Mouse (Mus musculus) forebrain, embryonic 14.5 days (tissue): Measurements from ENCODE around the gene Prok1. TPM values are rescaled to one million over a fixed set of nuclear protein-coding genes. Genes with fewer than 3 reads are reported as not detected.

ENCODE experiments used
- ATAC-seq: fragments of 200-750 bp; cut with Nextera tagmentation; 2 replicates; pipeline ENCODE4 v1.8.0; 2017; ENCODE audit warnings: mild to moderate bottlenecking, moderate library complexity
- DNase-seq: peaks from one replicate; pipeline ENCODE4 v3.0.0-alpha.2; 2015; ENCODE audit warnings: low spot score
- H3K27ac ChIP-seq: fragments of 300-500 bp; sonication (generic); 2 replicates; pipeline ENCODE4 v1.5.1; 2014; ENCODE audit warnings: low read depth, mild to moderate bottlenecking, control low read depth, low read length, moderate library complexity
- H3K27me3 ChIP-seq: fragments of 300-500 bp; sonication (generic); replicated peaks from 2 replicates; pipeline ENCODE4 v1.6.1; 2014; ENCODE audit warnings: low read length, control low read depth, mixed read lengths; ENCODE audit not compliant: control insufficient read depth, insufficient read depth
- H3K36me3 ChIP-seq: fragments of 300-500 bp; sonication (generic); 2 replicates; pipeline ENCODE4 v1.6.1; 2014; ENCODE audit warnings: low read length, control low read depth; ENCODE audit not compliant: control insufficient read depth, insufficient read depth
- H3K4me1 ChIP-seq: fragments of 300-500 bp; sonication (generic); 2 replicates; pipeline ENCODE4 v1.6.1; 2014; ENCODE audit warnings: antibody characterized with exemption, low read length, control low read depth; ENCODE audit not compliant: control insufficient read depth, insufficient read depth
- H3K4me2 ChIP-seq: fragments of 300-500 bp; sonication (generic); 2 replicates; pipeline ENCODE4 v1.6.1; 2014; ENCODE audit warnings: mild to moderate bottlenecking, control low read depth, low read length
- H3K4me3 ChIP-seq: fragments of 300-500 bp; sonication (generic); 2 replicates; pipeline ENCODE4 v1.5.1; 2014; ENCODE audit warnings: low read depth, low read length, control low read depth
- H3K9ac ChIP-seq: fragments of 300-500 bp; sonication (generic); 2 replicates; pipeline ENCODE4 v1.6.1; 2014; ENCODE audit warnings: mild to moderate bottlenecking, low read length, control low read depth, moderate library complexity
- H3K9me3 ChIP-seq: fragments of 300-500 bp; sonication (generic); replicated peaks from 2 replicates; pipeline ENCODE4 v1.6.1; 2016; ENCODE audit warnings: low read length, control low read depth, mixed read lengths; ENCODE audit not compliant: control insufficient read depth
- WGBS: fragments of 180-500 bp; shearing (Covaris S2); extraction: QIAGEN DNeasy Blood & Tissue Kit; methylation state at CpG from one replicate; pipeline ENCODE4 v1.1.7; 2014; 5-methylcytosine and 5-hydroxymethylcytosine counted together
- polyA plus RNA-seq: library from polyadenylated mRNA; unstranded; fragments of >200 nt; fragmentation: Nextera tagmentation; extraction: Ambion mirVana; gene quantifications from 2 replicates; pipeline ENCODE4 v1.2.1, GENCODE M21; 2014

Gene Prok1
- not detected in 2 replicates for polyA plus RNA-seq

GRCm38 (mm10) chr3:107239607-107240006 is at the start of gene Prok1:
Gene Prok1, minus strand, starts transcription at chr3:107239707.
- no peak within 1 kb of the TSS for H3K9ac ChIP-seq
- no peak within 1 kb of the TSS for H3K27ac ChIP-seq
- peaks cover 10% of the 10 kb centered on the region for H3K4me1 ChIP-seq
- DNase-seq (no peak), ATAC-seq (no peak)
- no peak within 1 kb of the TSS for H3K4me3 ChIP-seq
- no peaks in the 10 kb centered on the region for H3K27me3 ChIP-seq
- H3K9me3 ChIP-seq = no peaks in the 10 kb centered on the region
- H3K36me3 ChIP-seq = no peaks in the 10 kb centered on the region
- WGBS = 92% methylated on average over 9 of the region's 9 CpGs
- H3K4me2 ChIP-seq = no peak within 1 kb of the TSS

GRCm38 (mm10) chr3:107287346-107287745 is 47.8 kb upstream of the Prok1 start:
- no peak for ATAC-seq
- Histone ChIP-seq H3K4me1 (no peaks in the 10 kb centered on the region), H3K27me3 (no peaks in the 10 kb centered on the region), H3K27ac (no peak overlapping the region), H3K9ac (no peak overlapping the region), H3K4me2 (no peak overlapping the region), H3K9me3 (no peaks in the 10 kb centered on the region), H3K4me3 (no peak overlapping the region), H3K36me3 (peaks cover 18% of the 10 kb centered on the region)
- no peak for DNase-seq

- no peak overlapping the region for H3K9ac ChIP-seq
- DNase-seq (no peak), ATAC-seq (no peak)
- H3K27ac ChIP-seq = no peak overlapping the region
- H3K4me1 ChIP-seq = no peaks in the 10 kb centered on the region
- H3K9me3 ChIP-seq = no peaks in the 10 kb centered on the region
- no peak overlapping the region for H3K4me2 ChIP-seq
- no peaks in the 10 kb centered on the region for H3K27me3 ChIP-seq
- H3K4me3 ChIP-seq = no peak overlapping the region
- H3K36me3 ChIP-seq = peaks cover 21% of the 10 kb centered on the region
- WGBS = 84% methylated on average over 2 of the region's 2 CpGs
Measured at GRCm38 (mm10) chr3:107286123-107286522, 46.6 kb upstream of the Prok1 start.

GRCm38 (mm10) chr3:107278479-107279269 is 39.2 kb upstream of the Prok1 start, which contains the start of gene Lamtor5:
Gene Lamtor5, plus strand, starts transcription at chr3:107278858.
- Histone ChIP-seq H3K4me1 (peaks cover 10% of the 10 kb centered on the region), H3K4me2 (peak within 1 kb of the TSS; percentile 79), H3K9me3 (no peaks in the 10 kb centered on the region), H3K27ac (no peak within 1 kb of the TSS), H3K9ac (peak within 1 kb of the TSS; percentile 78), H3K4me3 (peak within 1 kb of the TSS; percentile 75), H3K27me3 (no peaks in the 10 kb centered on the region), H3K36me3 (peaks cover 9% of the 10 kb centered on the region)
- WGBS = 3% methylated on average over 43 of the region's 43 CpGs
- DNase-seq (peak; percentile 94), ATAC-seq (peak; percentile 94)

- Histone ChIP-seq H3K4me1 (peaks cover 10% of the 10 kb centered on the region), H3K9ac (no peak overlapping the region), H3K4me2 (no peak overlapping the region), H3K9me3 (no peaks in the 10 kb centered on the region), H3K36me3 (no peaks in the 10 kb centered on the region), H3K27me3 (no peaks in the 10 kb centered on the region), H3K27ac (no peak overlapping the region), H3K4me3 (no peak overlapping the region)
- ATAC-seq (no peak), DNase-seq (no peak)
- WGBS = 87% methylated on average over 3 of the region's 3 CpGs
Measured at GRCm38 (mm10) chr3:107276626-107277025, 37.1 kb upstream of the Prok1 start.

GRCm38 (mm10) chr3:107275996-107276395 is 36.5 kb upstream of the Prok1 start:
- H3K4me3 ChIP-seq = no peak overlapping the region
- ATAC-seq (no peak), DNase-seq (no peak)
- H3K9me3 ChIP-seq = no peaks in the 10 kb centered on the region
- no peak overlapping the region for H3K4me2 ChIP-seq
- no peak overlapping the region for H3K9ac ChIP-seq
- H3K27ac ChIP-seq = no peak overlapping the region
- H3K27me3 ChIP-seq = no peaks in the 10 kb centered on the region
- H3K36me3 ChIP-seq = no peaks in the 10 kb centered on the region
- 53% methylated on average over 4 of the region's 4 CpGs for WGBS
- H3K4me1 ChIP-seq = peaks cover 10% of the 10 kb centered on the region

GRCm38 (mm10) chr3:107275351-107275750 is 35.8 kb upstream of the Prok1 start:
- no peak overlapping the region for H3K27ac ChIP-seq
- no peaks in the 10 kb centered on the region for H3K27me3 ChIP-seq
- H3K4me2 ChIP-seq = no peak overlapping the region
- H3K4me1 ChIP-seq = peaks cover 10% of the 10 kb centered on the region
- H3K9ac ChIP-seq = no peak overlapping the region
- no peak overlapping the region for H3K4me3 ChIP-seq
- no peaks in the 10 kb centered on the region for H3K36me3 ChIP-seq
- no peaks in the 10 kb centered on the region for H3K9me3 ChIP-seq
- WGBS = 69% methylated on average over 5 of the region's 5 CpGs
- DNase-seq = no peak
- no peak for ATAC-seq

GRCm38 (mm10) chr3:107273820-107274219 is 34.3 kb upstream of the Prok1 start:
- WGBS = 17% methylated on average over 3 of the region's 3 CpGs
- Histone ChIP-seq H3K27me3 (no peaks in the 10 kb centered on the region), H3K9ac (no peak overlapping the region), H3K4me3 (no peak overlapping the region), H3K36me3 (no peaks in the 10 kb centered on the region), H3K9me3 (no peaks in the 10 kb centered on the region), H3K27ac (no peak overlapping the region), H3K4me1 (peaks cover 2% of the 10 kb centered on the region; the same call in 1 of the 2 replicates), H3K4me2 (no peak overlapping the region)
- DNase-seq (peak; percentile 85), ATAC-seq (peak; percentile 77)

- Histone ChIP-seq H3K4me3 (no peak overlapping the region), H3K9me3 (no peaks in the 10 kb centered on the region), H3K27ac (no peak overlapping the region), H3K9ac (no peak overlapping the region), H3K36me3 (no peaks in the 10 kb centered on the region), H3K27me3 (no peaks in the 10 kb centered on the region), H3K4me1 (no peaks in the 10 kb centered on the region), H3K4me2 (no peak overlapping the region)
- 84% methylated on average over 3 of the region's 3 CpGs for WGBS
- no peak for DNase-seq
- ATAC-seq = no peak
Measured at GRCm38 (mm10) chr3:107272433-107272832, 32.9 kb upstream of the Prok1 start.
